Mouse (Mus musculus) liver, adult 2 months (tissue): ENCODE results near the gene Tex9.

Source experiments
- CTCF ChIP-seq: fragments of 200-500 bp; IDR thresholded peaks from 2 replicates; pipeline ENCODE4 v1.5.1; 2011; ENCODE audit warnings: low read depth, low read length, control low read depth
- POLR2A ChIP-seq: fragments of 200-500 bp; IDR thresholded peaks from 2 replicates; pipeline ENCODE4 v1.6.1; 2011; ENCODE audit warnings: low read length, control low read depth; ENCODE audit not compliant: insufficient read depth; ENCODE audit errors: extremely low read depth

- no peak for TF ChIP-seq CTCF
- no peak for TF ChIP-seq POLR2A
These were observed 69.7 kb downstream of the Tex9 start for GRCm38 (mm10) chr9:72422284-72422683.
